Comparison of ENCODE assay signal across 24 mouse cellular contexts in the genomic region with DNA sequence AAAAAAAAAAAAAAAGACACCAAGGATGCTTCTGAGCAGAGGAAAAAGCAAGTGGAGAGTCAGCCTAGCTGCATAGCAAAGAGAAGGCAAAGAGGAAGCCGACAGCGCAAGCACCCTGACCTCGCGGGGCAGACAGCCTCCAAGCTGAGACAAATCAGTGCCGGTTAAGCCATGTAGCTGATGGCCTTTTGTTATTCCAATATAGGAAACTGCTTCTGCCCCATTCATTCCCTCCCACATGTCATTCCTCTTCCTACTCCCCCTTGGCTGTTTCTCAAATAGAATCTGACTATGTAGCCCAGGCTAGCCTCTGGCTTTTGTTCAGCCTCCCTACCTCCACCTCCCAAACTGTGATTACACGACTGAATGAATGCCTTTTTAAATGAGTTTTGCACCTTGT.
"Had no signal": no experiment of that assay in that cellular context is flagged by ENCODE, and none has a peak within 500 bp of the region (broad histone marks: within the 10 kb centered on the region; RNA-seq: fewer than 3 reads in every experiment).

No protein-coding gene starts in this region.

- H3K9ac ChIP-seq: heart, embryonic 12.5 days; hindbrain, embryonic 13.5 days; hindbrain, embryonic 15.5 days; kidney, embryonic 15.5 days; limb, embryonic 13.5 days; limb, embryonic 15.5 days; liver, embryonic 13.5 days; liver, embryonic 15.5 days had no signal

- H3K4me3 ChIP-seq: gastrocnemius, adult 2 months; heart, embryonic 10.5 days; heart, embryonic 12.5 days; hindbrain, embryonic 13.5 days; hindbrain, embryonic 15.5 days; kidney, embryonic 15.5 days; limb, embryonic 13.5 days; limb, embryonic 15.5 days; liver, embryonic 13.5 days; liver, embryonic 15.5 days had no signal

- H3K36me3 ChIP-seq: heart, embryonic 10.5 days; heart, embryonic 12.5 days; hindbrain, embryonic 13.5 days; hindbrain, embryonic 15.5 days; kidney, embryonic 15.5 days; limb, embryonic 13.5 days; limb, embryonic 15.5 days; liver, embryonic 13.5 days; liver, embryonic 15.5 days had no signal

- H3K9me3 ChIP-seq: heart, embryonic 10.5 days; heart, embryonic 12.5 days; hindbrain, embryonic 13.5 days; hindbrain, embryonic 15.5 days; kidney, embryonic 15.5 days; limb, embryonic 13.5 days; limb, embryonic 15.5 days; liver, embryonic 13.5 days; liver, embryonic 15.5 days had no signal

- DNase-seq: gastrocnemius, adult 2 months; gastrocnemius, postnatal 10 days; gastrocnemius, postnatal 25 days; heart, adult 18-20 months; heart, postnatal 10 days; heart, postnatal 4 days; kidney, adult 11 months; kidney, adult 2 months; kidney, adult 9 months; kidney, postnatal 14 days; kidney, postnatal 36 days; layer of hippocampus, postnatal 36 days; left cerebral cortex, postnatal 4 days; liver, embryonic 13.5 days had no signal

- H3K27ac ChIP-seq: gastrocnemius, adult 2 months; hindbrain, embryonic 13.5 days; hindbrain, embryonic 15.5 days; hindbrain, postnatal 0 days; kidney, embryonic 15.5 days; kidney, postnatal 0 days; limb, embryonic 13.5 days; limb, embryonic 15.5 days; liver, embryonic 13.5 days; liver, embryonic 15.5 days had no signal

- H3K27me3 ChIP-seq: hindbrain, embryonic 13.5 days; hindbrain, embryonic 15.5 days; kidney, embryonic 15.5 days; limb, embryonic 13.5 days; limb, embryonic 15.5 days; liver, embryonic 13.5 days; liver, embryonic 15.5 days had no signal

- H3K4me1 ChIP-seq: hindbrain, embryonic 15.5 days; kidney, embryonic 15.5 days; liver, embryonic 13.5 days; liver, embryonic 15.5 days had no signal

- ATAC-seq: hindbrain, postnatal 0 days had no signal
